Mouse (Mus musculus) heart, embryonic 11.5 days (tissue): Measurements from ENCODE around the gene Epor. TPM values are rescaled to one million over a fixed set of nuclear protein-coding genes. Genes with fewer than 3 reads are reported as not detected.

Source experiments
- ATAC-seq: fragments of 200-750 bp; cut with Nextera tagmentation; replicated peaks from 2 replicates; pipeline ENCODE4 v1.8.0; 2017; ENCODE audit warnings: moderate library complexity; ENCODE audit not compliant: insufficient number of reproducible peaks, low FRiP score, low TSS enrichment
- H3K27ac ChIP-seq: fragments of 300-500 bp; sonication (generic); 2 replicates; pipeline ENCODE4 v1.5.1; 2014; ENCODE audit warnings: mild to moderate bottlenecking, low read depth, low read length
- H3K27me3 ChIP-seq: fragments of 300-500 bp; sonication (generic); 2 replicates; pipeline ENCODE4 v1.6.1; 2014; ENCODE audit warnings: mild to moderate bottlenecking, low read length, mixed read lengths; ENCODE audit not compliant: control insufficient read depth, insufficient read depth
- H3K36me3 ChIP-seq: fragments of 300-500 bp; sonication (generic); 2 replicates; pipeline ENCODE4 v1.6.1; 2014; ENCODE audit warnings: mild to moderate bottlenecking, low read length, moderate library complexity, mixed read lengths; ENCODE audit not compliant: control insufficient read depth, insufficient read depth
- H3K4me1 ChIP-seq: fragments of 300-500 bp; sonication (generic); 2 replicates; pipeline ENCODE4 v1.6.1; 2014; ENCODE audit warnings: low read length; ENCODE audit not compliant: control insufficient read depth, insufficient read depth
- H3K4me2 ChIP-seq: fragments of 300-500 bp; sonication (generic); 2 replicates; pipeline ENCODE4 v1.6.1; 2014; ENCODE audit warnings: mild to moderate bottlenecking, moderate library complexity
- H3K4me3 ChIP-seq: fragments of 300-500 bp; sonication (generic); 2 replicates; pipeline ENCODE4 v1.5.1; 2014; ENCODE audit warnings: low read depth, low read length
- H3K9ac ChIP-seq: fragments of 300-500 bp; sonication (generic); 2 replicates; pipeline ENCODE4 v1.6.1; 2014; ENCODE audit warnings: mild to moderate bottlenecking, low read depth, low read length, moderate library complexity
- H3K9me3 ChIP-seq: fragments of 300-500 bp; sonication (generic); replicated peaks from 2 replicates; pipeline ENCODE4 v1.6.1; 2016; ENCODE audit warnings: low read length; ENCODE audit not compliant: control insufficient read depth
- WGBS: fragments of 180-500 bp; shearing (Covaris S2); extraction: QIAGEN DNeasy Blood & Tissue Kit; methylation state at CpG from one replicate; pipeline ENCODE4 v1.1.7; 2014; ENCODE audit not compliant: insufficient replicate concordance; 5-methylcytosine and 5-hydroxymethylcytosine counted together
- polyA plus RNA-seq: library from polyadenylated mRNA; unstranded; fragments of >200 nt; fragmentation: Nextera tagmentation; extraction: Ambion mirVana; gene quantifications from 2 replicates; pipeline ENCODE4 v1.2.1, GENCODE M21; 2014

Epor gene
- polyA plus RNA-seq, 1 experiment from 2014 or later: 22.8 TPM

- no peaks in the 10 kb centered on the region for H3K9me3 ChIP-seq
- no peaks in the 10 kb centered on the region for H3K4me1 ChIP-seq
- H3K36me3 ChIP-seq: no peaks in the 10 kb centered on the region
- no peak overlapping the region for H3K9ac ChIP-seq
- no peak overlapping the region for H3K4me3 ChIP-seq
- no peak overlapping the region for H3K4me2 ChIP-seq
- ATAC-seq: no peak
- WGBS: 76% methylated on average over 3 of the region's 3 CpGs
- no peak overlapping the region for H3K27ac ChIP-seq
- peaks cover 19% of the 10 kb centered on the region for H3K27me3 ChIP-seq
Measured at GRCm38 (mm10) chr9:21996178-21996867, 33.0 kb upstream of the Epor start.

GRCm38 (mm10) chr9:21992227-21992626 is 28.9 kb upstream of the Epor start:
- WGBS: 72% methylated on average over 4 of the region's 4 CpGs
- Histone ChIP-seq H3K4me2 (no peak overlapping the region), H3K36me3 (no peaks in the 10 kb centered on the region), H3K9me3 (no peaks in the 10 kb centered on the region), H3K27me3 (peaks cover 60% of the 10 kb centered on the region), H3K27ac (no peak overlapping the region), H3K4me1 (peaks cover 10% of the 10 kb centered on the region; the same call in 1 of the 2 replicates), H3K4me3 (no peak overlapping the region), H3K9ac (no peak overlapping the region)
- no peak for ATAC-seq

DNA sequence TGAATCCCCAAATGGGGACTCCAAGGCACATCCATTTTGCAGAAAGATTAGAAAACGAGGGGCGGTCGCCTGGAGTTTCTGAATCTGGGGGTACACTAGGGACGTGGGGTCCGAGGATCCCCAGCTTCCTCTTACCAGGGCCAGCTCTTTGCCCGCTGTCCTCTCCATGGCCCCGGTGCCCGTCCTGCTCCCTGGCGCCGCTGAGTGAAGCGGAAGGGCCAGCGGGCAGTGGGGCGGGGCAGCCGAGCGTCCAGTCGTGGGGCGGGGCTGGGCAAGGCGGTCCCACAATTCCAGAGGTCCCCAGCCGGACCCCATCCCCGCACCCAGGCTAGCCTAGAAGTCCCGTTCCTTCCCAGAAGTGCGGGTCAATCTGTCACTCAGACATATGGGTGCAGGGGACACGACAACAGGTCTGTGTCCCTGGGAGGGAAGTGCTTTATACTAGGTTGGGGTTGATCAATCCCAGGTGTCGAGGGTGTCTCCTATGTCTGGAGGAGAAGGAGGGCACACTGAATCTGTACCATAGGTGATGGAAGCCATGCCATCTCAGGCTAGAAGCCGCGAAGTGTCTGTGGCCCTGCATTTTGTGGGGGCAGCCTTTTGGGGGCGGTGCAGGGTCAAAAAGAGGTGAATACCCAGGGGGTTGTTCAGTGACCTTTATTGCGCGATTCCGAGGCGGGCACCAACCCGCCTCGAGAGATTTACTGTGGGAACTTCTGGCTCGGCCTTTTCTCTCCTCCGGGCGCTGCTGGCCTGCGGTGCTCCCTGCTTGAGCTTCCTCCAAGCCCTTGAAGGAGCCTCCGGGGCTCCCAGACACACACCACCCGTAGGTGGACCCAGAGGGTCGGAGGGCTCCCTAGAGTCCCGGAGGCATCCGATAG is 26.2 kb upstream of the Epor start, which contains the start of gene Rgl3:
TSS of gene Rgl3 (minus strand) at position 217 of the 881 bp plus-strand sequence.
- H3K9me3 ChIP-seq: no peaks in the 10 kb centered on the region
- peak within 1 kb of the TSS; percentile 58 for H3K9ac ChIP-seq
- H3K4me1 ChIP-seq: peaks cover 10% of the 10 kb centered on the region; the same call in 1 of the 2 replicates
- peak within 1 kb of the TSS; percentile 54 for H3K4me3 ChIP-seq
- no peaks in the 10 kb centered on the region for H3K36me3 ChIP-seq
- H3K4me2 ChIP-seq: peak within 1 kb of the TSS; percentile 86
- H3K27ac ChIP-seq: no peak within 1 kb of the TSS
- WGBS: 2% methylated on average over 42 of the region's 42 CpGs
- ATAC-seq: peak; percentile 19; the same call in 1 of the 2 replicates
- H3K27me3 ChIP-seq: peaks cover 83% of the 10 kb centered on the region

DNA sequence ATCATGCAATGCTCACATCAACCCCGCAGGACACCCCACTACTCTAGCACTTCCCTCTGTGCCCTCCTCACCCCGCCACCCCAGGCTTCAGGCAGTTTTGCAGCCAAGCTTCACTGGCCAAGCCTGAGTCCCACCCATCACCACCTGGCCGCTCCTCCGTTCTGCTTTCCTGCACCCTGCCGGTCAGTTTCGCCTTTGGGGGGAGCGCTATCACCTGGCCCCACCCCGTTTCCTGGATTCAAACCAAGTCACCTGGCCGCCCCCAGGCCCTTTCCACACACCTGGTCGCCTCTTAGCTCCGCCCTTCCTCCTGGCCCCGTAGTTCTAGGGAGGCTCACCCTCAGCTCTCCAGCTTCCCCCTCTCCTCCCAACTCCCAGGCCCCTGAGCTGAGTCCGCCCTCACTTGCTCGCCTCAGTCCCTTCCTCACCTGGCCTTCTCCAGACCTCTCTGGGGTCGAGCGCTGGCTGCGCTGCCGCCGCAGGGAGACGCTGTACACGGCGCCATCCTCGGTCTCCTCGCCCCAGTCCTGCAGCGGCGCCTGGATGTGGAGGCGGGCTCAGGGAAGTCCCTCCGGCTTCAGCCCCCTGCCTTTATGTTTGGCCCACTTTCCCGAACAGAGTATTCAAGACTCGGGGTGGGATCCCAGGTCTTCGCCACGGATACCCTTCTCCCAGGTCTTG is 25.3 kb upstream of the Epor start:
- no peak for ATAC-seq
- Histone ChIP-seq H3K9ac (peak overlapping the region; percentile 58), H3K36me3 (no peaks in the 10 kb centered on the region), H3K27ac (no peak overlapping the region), H3K9me3 (no peaks in the 10 kb centered on the region), H3K27me3 (peaks cover 89% of the 10 kb centered on the region), H3K4me2 (peak overlapping the region; percentile 86), H3K4me1 (peaks cover 10% of the 10 kb centered on the region; the same call in 1 of the 2 replicates), H3K4me3 (peak overlapping the region; percentile 54)
- 2% methylated on average over 32 of the region's 32 CpGs for WGBS

DNA sequence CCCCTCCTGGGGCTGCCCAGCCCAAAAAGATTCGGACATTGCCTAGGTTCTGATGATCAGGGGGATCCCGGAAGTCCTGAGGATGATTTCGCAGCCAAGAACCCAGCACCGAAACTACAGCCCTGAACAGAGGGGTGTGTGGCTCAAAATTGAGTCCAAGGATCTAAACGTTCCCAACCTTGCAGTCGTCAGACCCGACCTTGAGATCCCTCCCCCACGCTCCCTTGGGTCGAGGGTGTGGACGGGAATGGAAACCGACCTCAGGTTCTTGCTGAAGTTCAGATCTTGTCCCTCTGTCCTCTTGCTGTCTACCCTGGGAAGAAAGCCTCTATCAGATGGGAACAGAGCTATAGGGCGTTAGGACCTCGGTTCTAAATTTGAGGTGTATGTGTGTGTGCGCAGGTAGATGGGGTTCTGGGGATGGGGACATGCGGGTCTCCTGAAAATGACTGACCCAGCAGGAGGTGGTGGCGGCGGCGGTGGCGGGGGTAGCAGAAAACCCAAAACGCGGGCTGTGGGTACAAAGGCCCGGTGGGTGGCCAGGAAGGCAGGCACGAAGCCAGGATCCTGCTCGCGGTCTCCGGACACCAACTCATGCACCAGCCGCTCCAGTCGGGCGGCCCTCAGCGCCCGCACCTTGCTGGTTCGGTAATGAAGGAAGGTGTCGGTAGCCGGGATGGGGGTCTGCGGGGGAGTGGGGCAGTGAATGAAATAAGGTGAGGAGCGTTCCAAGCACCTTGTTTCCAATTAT is 24.5 kb upstream of the Epor start:
- H3K27ac ChIP-seq: no peak overlapping the region
- no peaks in the 10 kb centered on the region for H3K36me3 ChIP-seq
- H3K9me3 ChIP-seq: no peaks in the 10 kb centered on the region
- 5% methylated on average over 36 of the region's 36 CpGs for WGBS
- no peak overlapping the region for H3K9ac ChIP-seq
- peaks cover 90% of the 10 kb centered on the region for H3K27me3 ChIP-seq
- no peak for ATAC-seq
- peak overlapping the region; percentile 86 for H3K4me2 ChIP-seq
- H3K4me1 ChIP-seq: peaks cover 10% of the 10 kb centered on the region; the same call in 1 of the 2 replicates
- no peak overlapping the region; the same call in 1 of the 2 replicates for H3K4me3 ChIP-seq

GRCm38 (mm10) chr9:21983911-21984310 is 20.6 kb upstream of the Epor start:
- no peak overlapping the region for H3K4me3 ChIP-seq
- H3K36me3 ChIP-seq: no peaks in the 10 kb centered on the region
- H3K27me3 ChIP-seq: peaks cover 68% of the 10 kb centered on the region
- no peak overlapping the region for H3K27ac ChIP-seq
- 11% methylated on average over 3 of the region's 3 CpGs for WGBS
- no peak overlapping the region for H3K4me2 ChIP-seq
- no peak overlapping the region for H3K9ac ChIP-seq
- H3K9me3 ChIP-seq: no peaks in the 10 kb centered on the region
- peaks cover 3% of the 10 kb centered on the region; the same call in 1 of the 2 replicates for H3K4me1 ChIP-seq
- ATAC-seq: no peak

DNA sequence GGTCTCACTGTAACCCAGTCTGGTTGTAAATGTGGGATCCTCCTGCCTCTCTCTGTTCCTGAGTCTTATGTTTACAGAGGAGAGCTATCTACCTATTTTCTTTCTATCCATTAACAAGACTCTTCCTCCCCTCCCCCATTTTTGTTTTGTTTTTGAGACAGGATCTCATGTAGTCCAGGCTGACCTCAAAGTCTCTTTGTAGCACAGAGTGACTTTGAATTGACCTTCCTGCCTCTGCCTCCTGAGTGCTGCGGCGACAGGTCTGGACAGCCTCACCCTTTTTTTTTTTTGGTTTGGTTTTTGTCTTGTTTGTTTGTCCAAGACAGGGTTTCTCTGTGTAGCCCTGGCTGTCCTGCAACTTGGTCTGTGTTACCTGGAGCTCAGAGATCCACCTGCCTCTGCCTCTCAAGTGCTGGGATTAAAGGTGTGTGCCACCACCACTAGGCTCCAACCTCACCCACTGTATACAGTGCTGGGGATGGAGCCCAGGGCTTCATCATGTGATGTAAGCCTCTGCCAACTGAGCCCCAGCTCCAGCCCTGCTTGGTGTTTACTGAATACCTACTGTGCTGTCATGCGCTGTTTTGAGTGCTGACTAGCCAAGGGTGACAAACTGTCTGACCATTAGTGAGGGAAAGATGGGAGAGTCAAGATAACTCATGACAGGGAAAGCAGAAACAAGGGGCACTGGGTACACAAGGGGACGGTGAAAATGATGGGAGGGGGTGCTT is 15.3 kb upstream of the Epor start:
- Histone ChIP-seq H3K27me3 (peaks cover 19% of the 10 kb centered on the region), H3K9me3 (no peaks in the 10 kb centered on the region), H3K4me2 (no peak overlapping the region), H3K9ac (no peak overlapping the region), H3K27ac (no peak overlapping the region), H3K4me3 (no peak overlapping the region), H3K4me1 (no peaks in the 10 kb centered on the region), H3K36me3 (no peaks in the 10 kb centered on the region)
- ATAC-seq: no peak
- 84% methylated on average over 4 of the region's 4 CpGs for WGBS
